Mouse (Mus musculus): ENCODE data around the gene Ube2l3. TPM values are rescaled to one million over a fixed set of nuclear protein-coding genes. Genes with fewer than 3 reads are reported as not detected.
A peak's percentile ranks its signal among the peaks of the same experiment; 100 is the strongest.

The Ube2l3 gene
- polyA plus RNA-seq, 1 experiment from 2014 or later: 276 TPM

GRCm38 (mm10) chr16:17154346-17154745, 48.1 kb downstream of the Ube2l3 start:
- 87% methylated on average over 2 of the region's 2 CpGs for WGBS
- ATAC-seq (ENCODE audit: insufficient number of reproducible peaks, insufficient read depth, low FRiP score, low read depth): no peak
- no peak overlapping the region for H3K9ac ChIP-seq (ENCODE audit: low read length)
- no peak overlapping the region for H3K4me2 ChIP-seq (ENCODE audit: low read length)
- H3K9me3 ChIP-seq (ENCODE audit: control insufficient read depth, low read length): no peaks in the 10 kb centered on the region
- H3K36me3 ChIP-seq (ENCODE audit: control insufficient read depth, insufficient read depth, low read length): peaks cover 61% of the 10 kb centered on the region
- no peak overlapping the region for H3K4me3 ChIP-seq (ENCODE audit: control insufficient read depth in 1 of 2, insufficient read depth in 1 of 2, low read depth in 1 of 2, low read length in 2 of 2)
- no peak overlapping the region for H3K27ac ChIP-seq (replicated peaks in 1 of 2; ENCODE audit: control insufficient read depth in 1 of 2, insufficient read depth in 1 of 2, low read depth in 2 of 2, low read length in 2 of 2)
- H3K4me1 ChIP-seq (ENCODE audit: control insufficient read depth in 2 of 2, insufficient read depth in 2 of 2, low read length in 2 of 2): no peaks in the 10 kb centered on the region; a peak in 1 of 4 replicates
- H3K27me3 ChIP-seq (ENCODE audit: control insufficient read depth, insufficient read depth, low read length): no peaks in the 10 kb centered on the region

- WGBS: 94% methylated on average over 4 of the region's 4 CpGs
- Histone ChIP-seq H3K27ac (replicated peaks in 1 of 2; ENCODE audit: control insufficient read depth in 1 of 2, insufficient read depth in 1 of 2, low read depth in 2 of 2, low read length in 2 of 2) (no peak overlapping the region), H3K9me3 (ENCODE audit: control insufficient read depth, low read length) (no peaks in the 10 kb centered on the region), H3K4me2 (ENCODE audit: low read length) (no peak overlapping the region), H3K36me3 (ENCODE audit: control insufficient read depth, insufficient read depth, low read length) (peaks cover 41% of the 10 kb centered on the region), H3K9ac (ENCODE audit: low read length) (no peak overlapping the region), H3K4me1 (ENCODE audit: control insufficient read depth in 2 of 2, insufficient read depth in 2 of 2, low read length in 2 of 2) (peaks cover 6 to 9% of the 10 kb centered on the region in 2 experiments; a peak in 3 of 4 replicates), H3K4me3 (ENCODE audit: control insufficient read depth in 1 of 2, insufficient read depth in 1 of 2, low read depth in 1 of 2, low read length in 2 of 2) (no peak overlapping the region), H3K27me3 (ENCODE audit: control insufficient read depth, insufficient read depth, low read length) (no peaks in the 10 kb centered on the region)
- ATAC-seq (ENCODE audit: insufficient number of reproducible peaks, insufficient read depth, low FRiP score, low read depth): no peak
Measured at GRCm38 (mm10) chr16:17151874-17152273, 50.6 kb downstream of the Ube2l3 start.

GRCm38 (mm10) chr16:17150520-17151258, 51.8 kb downstream of the Ube2l3 start:
- no peaks in the 10 kb centered on the region for H3K9me3 ChIP-seq (ENCODE audit: control insufficient read depth, low read length)
- H3K27me3 ChIP-seq (ENCODE audit: control insufficient read depth, insufficient read depth, low read length): no peaks in the 10 kb centered on the region
- H3K4me2 ChIP-seq (ENCODE audit: low read length): no peak overlapping the region
- WGBS: 75% methylated on average over 7 of the region's 7 CpGs
- peaks cover 6 to 9% of the 10 kb centered on the region in 2 experiments; a peak in 3 of 4 replicates for H3K4me1 ChIP-seq (ENCODE audit: control insufficient read depth in 2 of 2, insufficient read depth in 2 of 2, low read length in 2 of 2)
- no peak overlapping the region for H3K4me3 ChIP-seq (ENCODE audit: control insufficient read depth in 1 of 2, insufficient read depth in 1 of 2, low read depth in 1 of 2, low read length in 2 of 2)
- no peak overlapping the region for H3K27ac ChIP-seq (replicated peaks in 1 of 2; ENCODE audit: control insufficient read depth in 1 of 2, insufficient read depth in 1 of 2, low read depth in 2 of 2, low read length in 2 of 2)
- no peak overlapping the region for H3K9ac ChIP-seq (ENCODE audit: low read length)
- no peak for ATAC-seq (ENCODE audit: insufficient number of reproducible peaks, insufficient read depth, low FRiP score, low read depth)
- peaks cover 35% of the 10 kb centered on the region for H3K36me3 ChIP-seq (ENCODE audit: control insufficient read depth, insufficient read depth, low read length)

DNA sequence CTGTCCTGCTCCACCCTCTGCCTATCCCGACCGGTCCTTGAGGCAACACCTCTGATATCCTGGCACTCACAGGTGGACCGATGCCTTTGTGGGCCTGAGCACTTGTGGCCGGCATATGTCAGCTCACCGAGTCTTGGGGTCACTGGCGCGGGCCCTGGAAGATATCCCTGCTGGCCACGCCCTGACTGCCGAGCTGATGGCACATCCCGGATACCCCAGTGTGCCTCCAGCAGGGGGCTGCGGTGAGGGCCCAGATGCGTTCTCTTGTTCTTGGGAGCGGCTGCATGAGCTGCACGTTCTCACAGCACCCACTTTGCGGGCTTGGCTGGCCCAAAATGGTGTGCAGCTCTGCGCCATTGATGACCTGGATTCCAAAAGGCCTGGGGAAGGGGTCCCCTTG, 54.4 kb downstream of the Ube2l3 start:
- Histone ChIP-seq H3K9ac (ENCODE audit: low read length) (peak overlapping the region; percentile 69; the same call in 1 of the 2 replicates), H3K4me1 (ENCODE audit: control insufficient read depth in 2 of 2, insufficient read depth in 2 of 2, low read length in 2 of 2) (peaks cover 6 to 9% of the 10 kb centered on the region in 2 experiments; a peak in 3 of 4 replicates), H3K9me3 (ENCODE audit: control insufficient read depth, low read length) (no peaks in the 10 kb centered on the region), H3K4me2 (ENCODE audit: low read length) (peak overlapping the region; percentile 99), H3K27me3 (ENCODE audit: control insufficient read depth, insufficient read depth, low read length) (no peaks in the 10 kb centered on the region), H3K27ac (replicated peaks in 1 of 2; ENCODE audit: control insufficient read depth in 1 of 2, insufficient read depth in 1 of 2, low read depth in 2 of 2, low read length in 2 of 2) (no peak overlapping the region), H3K36me3 (ENCODE audit: control insufficient read depth, insufficient read depth, low read length) (peaks cover 17% of the 10 kb centered on the region), H3K4me3 (ENCODE audit: control insufficient read depth in 1 of 2, insufficient read depth in 1 of 2, low read depth in 1 of 2, low read length in 2 of 2) (peak overlapping the region; percentile 61 to 84; a peak in 3 of 4 replicates)
- WGBS: 12% methylated on average over 16 of the region's 16 CpGs
- ATAC-seq (ENCODE audit: insufficient number of reproducible peaks, insufficient read depth, low FRiP score, low read depth): no peak

- no peaks in the 10 kb centered on the region for H3K9me3 ChIP-seq (ENCODE audit: control insufficient read depth, low read length)
- H3K4me2 ChIP-seq (ENCODE audit: low read length): peak overlapping the region; percentile 99
- peaks cover 6 to 9% of the 10 kb centered on the region in 2 experiments; a peak in 3 of 4 replicates for H3K4me1 ChIP-seq (ENCODE audit: control insufficient read depth in 2 of 2, insufficient read depth in 2 of 2, low read length in 2 of 2)
- no peak overlapping the region for H3K27ac ChIP-seq (replicated peaks in 1 of 2; ENCODE audit: control insufficient read depth in 1 of 2, insufficient read depth in 1 of 2, low read depth in 2 of 2, low read length in 2 of 2)
- WGBS: under 1% methylated on average over 41 of the region's 41 CpGs
- peaks cover 11% of the 10 kb centered on the region for H3K36me3 ChIP-seq (ENCODE audit: control insufficient read depth, insufficient read depth, low read length)
- H3K9ac ChIP-seq (ENCODE audit: low read length): peak overlapping the region; percentile 69
- no peak for ATAC-seq (ENCODE audit: insufficient number of reproducible peaks, insufficient read depth, low FRiP score, low read depth)
- no peaks in the 10 kb centered on the region for H3K27me3 ChIP-seq (ENCODE audit: control insufficient read depth, insufficient read depth, low read length)
- H3K4me3 ChIP-seq (ENCODE audit: control insufficient read depth in 1 of 2, insufficient read depth in 1 of 2, low read depth in 1 of 2, low read length in 2 of 2): peak overlapping the region; percentile 61 to 84
Measured at GRCm38 (mm10) chr16:17147391-17147929, 55.0 kb downstream of the Ube2l3 start.

GRCm38 (mm10) chr16:17146772-17147235, 55.6 kb downstream of the Ube2l3 start, which contains the start of gene Ccdc116:
Gene Ccdc116, minus strand, starts transcription at chr16:17147229.
- no peaks in the 10 kb centered on the region for H3K27me3 ChIP-seq (ENCODE audit: control insufficient read depth, insufficient read depth, low read length)
- 2% methylated on average over 34 of the region's 34 CpGs for WGBS
- peak; percentile 80 for ATAC-seq (ENCODE audit: insufficient number of reproducible peaks, insufficient read depth, low FRiP score, low read depth)
- no peaks in the 10 kb centered on the region for H3K9me3 ChIP-seq (ENCODE audit: control insufficient read depth, low read length)
- H3K9ac ChIP-seq (ENCODE audit: low read length): peak within 1 kb of the TSS; percentile 69
- peaks cover 5% of the 10 kb centered on the region for H3K36me3 ChIP-seq (ENCODE audit: control insufficient read depth, insufficient read depth, low read length)
- peaks cover 6 to 9% of the 10 kb centered on the region in 2 experiments; a peak in 3 of 4 replicates for H3K4me1 ChIP-seq (ENCODE audit: control insufficient read depth in 2 of 2, insufficient read depth in 2 of 2, low read length in 2 of 2)
- H3K4me3 ChIP-seq (ENCODE audit: control insufficient read depth in 1 of 2, insufficient read depth in 1 of 2, low read depth in 1 of 2, low read length in 2 of 2): peak within 1 kb of the TSS; percentile 61 to 84
- H3K27ac ChIP-seq (replicated peaks in 1 of 2; ENCODE audit: control insufficient read depth in 1 of 2, insufficient read depth in 1 of 2, low read depth in 2 of 2, low read length in 2 of 2): no peak within 1 kb of the TSS
- H3K4me2 ChIP-seq (ENCODE audit: low read length): peak within 1 kb of the TSS; percentile 99

- no peaks in the 10 kb centered on the region for H3K27me3 ChIP-seq (ENCODE audit: control insufficient read depth, insufficient read depth, low read length)
- H3K36me3 ChIP-seq (ENCODE audit: control insufficient read depth, insufficient read depth, low read length): no peaks in the 10 kb centered on the region
- no peak for ATAC-seq (ENCODE audit: insufficient number of reproducible peaks, insufficient read depth, low FRiP score, low read depth)
- 25% methylated on average over 7 of the region's 7 CpGs for WGBS
- no peaks in the 10 kb centered on the region for H3K9me3 ChIP-seq (ENCODE audit: control insufficient read depth, low read length)
- H3K9ac ChIP-seq (ENCODE audit: low read length): no peak within 1 kb of the TSS
- H3K4me2 ChIP-seq (ENCODE audit: low read length): no peak within 1 kb of the TSS
- no peak within 1 kb of the TSS for H3K27ac ChIP-seq (replicated peaks in 1 of 2; ENCODE audit: control insufficient read depth in 1 of 2, insufficient read depth in 1 of 2, low read depth in 2 of 2, low read length in 2 of 2)
- peaks cover 6 to 9% of the 10 kb centered on the region in 2 experiments; a peak in 3 of 4 replicates for H3K4me1 ChIP-seq (ENCODE audit: control insufficient read depth in 2 of 2, insufficient read depth in 2 of 2, low read length in 2 of 2)
- H3K4me3 ChIP-seq (ENCODE audit: control insufficient read depth in 1 of 2, insufficient read depth in 1 of 2, low read depth in 1 of 2, low read length in 2 of 2): no peak within 1 kb of the TSS
Measured at GRCm38 (mm10) chr16:17144339-17144738, 58.1 kb downstream of the Ube2l3 start, which contains the start of gene Ydjc. Gene Ydjc, plus strand, starts transcription at chr16:17144621.

All from heart, embryonic 14.5 days (tissue).